Mouse (Mus musculus) limb, embryonic 13.5 days (tissue): ENCODE data around the gene Osgepl1. TPM values are rescaled to one million over a fixed set of nuclear protein-coding genes. Genes with fewer than 3 reads are reported as not detected.
"Not testable (repeated sequence)": the region's sequence is repeated elsewhere in the genome, so short reads cannot be mapped to it uniquely, and the experiment has no call there.

Source experiments
- ATAC-seq: fragments of 200-750 bp; cut with Nextera tagmentation; 2 replicates; pipeline ENCODE4 v1.8.0; 2017; ENCODE audit warnings: low read depth, moderate number of reproducible peaks, moderate TSS enrichment; ENCODE audit not compliant: low FRiP score
- H3K27ac ChIP-seq: fragments of 300-500 bp; sonication (generic); 2 replicates; pipeline ENCODE4 v1.5.1; 2015; ENCODE audit warnings: inconsistent platforms, mild to moderate bottlenecking, moderate library complexity
- H3K27me3 ChIP-seq: fragments of 300-500 bp; sonication (generic); 2 replicates; pipeline ENCODE4 v1.6.1; 2015; ENCODE audit warnings: mild to moderate bottlenecking, inconsistent platforms
- H3K36me3 ChIP-seq: fragments of 300-500 bp; sonication (generic); 2 replicates; pipeline ENCODE4 v1.6.1; 2015; ENCODE audit warnings: inconsistent platforms, mild to moderate bottlenecking, moderate library complexity
- H3K4me1 ChIP-seq: fragments of 300-500 bp; sonication (generic); 2 replicates; pipeline ENCODE4 v1.6.1; 2015; ENCODE audit warnings: inconsistent platforms
- H3K4me2 ChIP-seq: fragments of 300-500 bp; sonication (generic); replicated peaks from 2 replicates; pipeline ENCODE4 v1.6.1; 2015; ENCODE audit warnings: inconsistent platforms, mild to moderate bottlenecking, moderate library complexity
- H3K4me3 ChIP-seq: fragments of 300-500 bp; sonication (generic); 2 replicates; pipeline ENCODE4 v1.5.1; 2015; ENCODE audit warnings: moderate library complexity, mild to moderate bottlenecking, inconsistent platforms
- H3K9ac ChIP-seq: fragments of 300-500 bp; sonication (generic); 2 replicates; pipeline ENCODE4 v1.6.1; 2015; ENCODE audit warnings: mild to moderate bottlenecking, inconsistent platforms
- H3K9me3 ChIP-seq: fragments of 300-500 bp; sonication (generic); 2 replicates; pipeline ENCODE4 v1.6.1; 2016; ENCODE audit warnings: inconsistent platforms
- WGBS: fragments of 180-500 bp; shearing (Covaris S2); methylation state at CpG from one replicate; pipeline ENCODE4 v1.1.7; 2015; 5-methylcytosine and 5-hydroxymethylcytosine counted together
- polyA plus RNA-seq: library from polyadenylated mRNA; unstranded; fragments of >200 nt; fragmentation: Nextera tagmentation; extraction: Ambion mirVana; gene quantifications from 2 replicates; pipeline ENCODE4 v1.2.1, GENCODE M21; 2015

Gene Osgepl1
- 19.3 and 19.5 TPM in 2 replicates for polyA plus RNA-seq

- 3% methylated on average over 27 of the region's 27 CpGs for WGBS
- Histone ChIP-seq H3K4me2 (peak within 1 kb of the TSS; percentile 68), H3K36me3 (peaks cover 14% of the 10 kb centered on the region), H3K9me3 (no peaks in the 10 kb centered on the region), H3K27ac (peak within 1 kb of the TSS; percentile 76), H3K4me1 (no peaks in the 10 kb centered on the region), H3K27me3 (no peaks in the 10 kb centered on the region), H3K9ac (peak within 1 kb of the TSS; percentile 73), H3K4me3 (peak within 1 kb of the TSS; percentile 58)
- ATAC-seq: peak; percentile 96
Measured at GRCm38 (mm10) chr1:53312989-53313967, at the start of gene Osgepl1. Gene Osgepl1, plus strand, starts transcription at chr1:53313624.

- H3K9me3 ChIP-seq, H3K27ac ChIP-seq, H3K27me3 ChIP-seq, H3K9ac ChIP-seq, ATAC-seq, H3K4me3 ChIP-seq, H3K4me1 ChIP-seq, H3K4me2 ChIP-seq: not testable (repeated sequence)
- H3K36me3 ChIP-seq: peaks cover 13% of the 10 kb centered on the region
Measured at GRCm38 (mm10) chr1:53264958-53265612, 48.3 kb upstream of the Osgepl1 start.

- no peak overlapping the region for H3K27ac ChIP-seq
- H3K4me3 ChIP-seq: no peak overlapping the region
- ATAC-seq: no peak
- H3K27me3 ChIP-seq: no peaks in the 10 kb centered on the region
- no peaks in the 10 kb centered on the region for H3K4me1 ChIP-seq
- H3K9me3 ChIP-seq: peaks cover 4% of the 10 kb centered on the region; the same call in 1 of the 2 replicates
- H3K9ac ChIP-seq: no peak overlapping the region
- H3K4me2 ChIP-seq: no peak overlapping the region
- 86% methylated on average over 3 of the region's 3 CpGs for WGBS
- peaks cover 9% of the 10 kb centered on the region for H3K36me3 ChIP-seq
Measured at GRCm38 (mm10) chr1:53269901-53270300, 43.5 kb upstream of the Osgepl1 start.

GRCm38 (mm10) chr1:53272646-53273045 is 40.8 kb upstream of the Osgepl1 start:
- no peak for ATAC-seq
- Histone ChIP-seq H3K4me3 (no peak overlapping the region), H3K9ac (no peak overlapping the region), H3K27me3 (no peaks in the 10 kb centered on the region), H3K27ac (no peak overlapping the region), H3K36me3 (peaks cover under 1% of the 10 kb centered on the region; the same call in 1 of the 2 replicates), H3K4me1 (no peaks in the 10 kb centered on the region), H3K9me3 (no peaks in the 10 kb centered on the region), H3K4me2 (no peak overlapping the region)

GRCm38 (mm10) chr1:53291197-53291596 is 22.2 kb upstream of the Osgepl1 start:
- no peak for ATAC-seq
- no peak overlapping the region for H3K27ac ChIP-seq
- 85% methylated on average over 3 of the region's 3 CpGs for WGBS
- H3K27me3 ChIP-seq: no peaks in the 10 kb centered on the region
- H3K4me1 ChIP-seq: peaks cover 4% of the 10 kb centered on the region; the same call in 1 of the 2 replicates
- no peak overlapping the region for H3K9ac ChIP-seq
- H3K36me3 ChIP-seq: peaks cover 2% of the 10 kb centered on the region; the same call in 1 of the 2 replicates
- H3K4me2 ChIP-seq: no peak overlapping the region
- 0 out of 2 replicates have a peak, but pooled peaks cover 3% of the 10 kb centered on the region for H3K9me3 ChIP-seq
- H3K4me3 ChIP-seq: no peak overlapping the region

- H3K27ac ChIP-seq: peak within 1 kb of the TSS; percentile 86
- WGBS: under 1% methylated on average over 66 of the region's 66 CpGs
- peaks cover 13% of the 10 kb centered on the region for H3K4me1 ChIP-seq
- H3K9me3 ChIP-seq: no peaks in the 10 kb centered on the region
- H3K27me3 ChIP-seq: no peaks in the 10 kb centered on the region
- H3K4me3 ChIP-seq: peak within 1 kb of the TSS; percentile 78
- ATAC-seq: peak; percentile 100
- peak within 1 kb of the TSS; percentile 65 for H3K4me2 ChIP-seq
- peak within 1 kb of the TSS; percentile 91 for H3K9ac ChIP-seq
- peaks cover 11% of the 10 kb centered on the region for H3K36me3 ChIP-seq
Measured at GRCm38 (mm10) chr1:53296581-53297383, 16.6 kb upstream of the Osgepl1 start, which contains the start of the genes Pms1, Ormdl1 and Gm28778. Gene Pms1, minus strand, starts transcription at chr1:53297018. Gene Ormdl1, plus strand, starts transcription at chr1:53297095. Gene Gm28778, plus strand, starts transcription at chr1:53297111.

GRCm38 (mm10) chr1:53300506-53300905 is 12.9 kb upstream of the Osgepl1 start:
- H3K27me3 ChIP-seq: no peaks in the 10 kb centered on the region
- H3K4me2 ChIP-seq: no peak overlapping the region
- H3K4me3 ChIP-seq: no peak overlapping the region
- 79% methylated on average over 4 of the region's 4 CpGs for WGBS
- H3K9ac ChIP-seq: no peak overlapping the region
- peaks cover 9% of the 10 kb centered on the region for H3K36me3 ChIP-seq
- no peaks in the 10 kb centered on the region for H3K9me3 ChIP-seq
- H3K4me1 ChIP-seq: peaks cover 13% of the 10 kb centered on the region
- H3K27ac ChIP-seq: no peak overlapping the region
- no peak for ATAC-seq

GRCm38 (mm10) chr1:53321662-53322344 is 8.4 kb downstream of the Osgepl1 start:
- Histone ChIP-seq H3K27me3 (no peaks in the 10 kb centered on the region), H3K9me3 (no peaks in the 10 kb centered on the region), H3K9ac (no peak overlapping the region), H3K4me3 (no peak overlapping the region), H3K36me3 (peaks cover 20% of the 10 kb centered on the region), H3K27ac (no peak overlapping the region), H3K4me2 (no peak overlapping the region), H3K4me1 (no peaks in the 10 kb centered on the region)
- no peak for ATAC-seq
- WGBS: 93% methylated on average over 4 of the region's 4 CpGs

- H3K27me3 ChIP-seq: no peaks in the 10 kb centered on the region
- H3K27ac ChIP-seq: no peak overlapping the region
- 92% methylated on average over 5 of the region's 5 CpGs for WGBS
Measured at GRCm38 (mm10) chr1:53323254-53323653, 9.8 kb downstream of the Osgepl1 start.

GRCm38 (mm10) chr1:53324277-53324676 is 10.9 kb downstream of the Osgepl1 start:
- H3K9ac ChIP-seq: no peak overlapping the region
- no peak overlapping the region for H3K4me2 ChIP-seq
- no peak for ATAC-seq
- WGBS: 95% methylated on average over 1 of the region's 1 CpGs
- no peaks in the 10 kb centered on the region for H3K27me3 ChIP-seq
- H3K9me3 ChIP-seq: no peaks in the 10 kb centered on the region
- H3K4me1 ChIP-seq: no peaks in the 10 kb centered on the region
- H3K36me3 ChIP-seq: peaks cover 7% of the 10 kb centered on the region
- H3K4me3 ChIP-seq: no peak overlapping the region
- no peak overlapping the region for H3K27ac ChIP-seq

More at GRCm38 (mm10) chr1:53323254-53323653, 9.8 kb downstream of the Osgepl1 start:
- no peak for ATAC-seq
- no peak overlapping the region for H3K9ac ChIP-seq
- H3K36me3 ChIP-seq: peaks cover 12% of the 10 kb centered on the region
- no peaks in the 10 kb centered on the region for H3K9me3 ChIP-seq
- H3K4me2 ChIP-seq: no peak overlapping the region
- no peaks in the 10 kb centered on the region for H3K4me1 ChIP-seq
- no peak overlapping the region for H3K4me3 ChIP-seq

GRCm38 (mm10) chr1:53324827-53325494 is 11.5 kb downstream of the Osgepl1 start:
- peaks cover 7% of the 10 kb centered on the region for H3K36me3 ChIP-seq
- no peak for ATAC-seq
- H3K4me1 ChIP-seq: no peaks in the 10 kb centered on the region
- H3K27ac ChIP-seq: no peak overlapping the region
- no peak overlapping the region for H3K9ac ChIP-seq
- no peak overlapping the region for H3K4me2 ChIP-seq
- 92% methylated on average over 5 of the region's 5 CpGs for WGBS
- H3K4me3 ChIP-seq: no peak overlapping the region
- no peaks in the 10 kb centered on the region for H3K9me3 ChIP-seq
- H3K27me3 ChIP-seq: no peaks in the 10 kb centered on the region
